Mouse (Mus musculus) lung, postnatal 0 days (tissue): ENCODE results near the gene Sergef. TPM values are rescaled to one million over a fixed set of nuclear protein-coding genes. Genes with fewer than 3 reads are reported as not detected.

ENCODE experiments used
- ATAC-seq: fragments of 200-750 bp; cut with Nextera tagmentation; 2 replicates; pipeline ENCODE4 v1.8.0; 2017; ENCODE audit warnings: moderate library complexity
- DNase-seq: peaks from one replicate; pipeline ENCODE4 v3.0.0-alpha.2; 2016; ENCODE audit warnings: low spot score
- H3K27ac ChIP-seq: fragments of 300-500 bp; sonication (generic); 2 replicates; pipeline ENCODE4 v1.5.1; 2014; ENCODE audit warnings: antibody characterized with exemption, mild to moderate bottlenecking, low read length, mixed read lengths
- H3K27me3 ChIP-seq: fragments of 300-500 bp; sonication (generic); replicated peaks from 2 replicates; pipeline ENCODE4 v1.6.1; 2014; ENCODE audit warnings: low read length, mixed read lengths; ENCODE audit not compliant: insufficient read depth
- H3K36me3 ChIP-seq: fragments of 300-500 bp; sonication (generic); 2 replicates; pipeline ENCODE4 v1.6.1; 2014; ENCODE audit warnings: low read length, mixed read lengths; ENCODE audit not compliant: insufficient read depth
- H3K4me1 ChIP-seq: fragments of 300-500 bp; sonication (generic); 2 replicates; pipeline ENCODE4 v1.6.1; 2014; ENCODE audit warnings: antibody characterized with exemption, low read depth, low read length, mixed read lengths; ENCODE audit not compliant: insufficient read depth
- H3K4me2 ChIP-seq: fragments of 300-500 bp; sonication (generic); replicated peaks from 2 replicates; pipeline ENCODE4 v1.6.1; 2014; ENCODE audit warnings: low read depth, mild to moderate bottlenecking, low read length, moderate library complexity, mixed read lengths
- H3K4me3 ChIP-seq: fragments of 300-500 bp; sonication (generic); 2 replicates; pipeline ENCODE4 v1.5.1; 2014; ENCODE audit warnings: low read depth, low read length
- H3K9ac ChIP-seq: fragments of 300-500 bp; sonication (generic); replicated peaks from 2 replicates; pipeline ENCODE4 v1.6.1; 2014; ENCODE audit warnings: low read depth, mild to moderate bottlenecking
- H3K9me3 ChIP-seq: fragments of 300-500 bp; sonication (generic); 2 replicates; pipeline ENCODE4 v1.6.1; 2016; ENCODE audit warnings: low read length, mixed read lengths
- CTCF ChIP-seq: IDR thresholded peaks from 2 replicates; pipeline ENCODE4 v1.5.1; 2016; ENCODE audit warnings: antibody characterized with exemption, mild to moderate bottlenecking
- EP300 ChIP-seq: IDR thresholded peaks from 2 replicates; pipeline ENCODE4 v1.6.1; 2016; ENCODE audit warnings: antibody characterized with exemption, mild to moderate bottlenecking, control low read depth
- WGBS: fragments of 180-500 bp; shearing (Covaris S2); extraction: QIAGEN DNeasy Blood & Tissue Kit; methylation state at CpG from one replicate; pipeline ENCODE4 v1.1.7; 2014; 5-methylcytosine and 5-hydroxymethylcytosine counted together
- polyA plus RNA-seq: library from polyadenylated mRNA; unstranded; fragments of >200 nt; fragmentation: Nextera tagmentation; extraction: Ambion mirVana; gene quantifications from 2 replicates; pipeline ENCODE4 v1.2.1, GENCODE M21; 2015

Sergef gene
- polyA plus RNA-seq, 1 experiment from 2014 or later, result 7.2 TPM

DNA sequence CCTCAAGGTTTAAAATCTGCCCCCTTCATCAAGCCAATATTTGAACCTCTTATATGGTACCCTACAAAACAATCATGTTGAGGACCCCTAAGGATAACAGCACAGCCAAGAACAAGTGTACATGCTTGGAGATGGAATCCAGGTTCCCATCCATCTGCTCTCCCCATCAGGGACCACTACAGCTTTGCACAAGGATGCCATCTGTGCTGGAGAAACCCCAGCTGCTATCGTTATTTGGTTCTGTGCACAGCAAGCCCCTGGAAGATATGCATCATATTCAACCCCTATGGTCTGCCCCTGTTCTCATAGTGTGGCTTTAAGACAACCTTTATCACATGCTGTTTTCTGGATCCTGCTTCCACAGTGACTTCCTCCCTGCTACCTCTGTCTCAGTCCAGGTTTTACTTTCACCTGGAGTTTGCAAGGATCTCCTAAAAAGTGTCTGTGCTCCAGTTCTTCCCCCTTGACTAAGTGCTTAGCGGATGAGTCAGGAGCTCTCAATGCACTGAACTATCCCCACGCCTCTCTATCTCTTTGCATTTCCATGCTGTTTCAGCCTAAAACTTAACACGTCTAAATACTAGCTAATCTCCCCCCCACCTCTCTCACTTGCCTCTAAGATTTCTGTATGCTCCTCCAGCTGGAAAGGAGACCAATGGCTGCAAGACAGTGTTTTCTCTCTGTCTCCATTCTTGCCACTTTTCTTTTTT lies 9.0 kb upstream of the Sergef start:
- Histone ChIP-seq H3K9me3 (no peaks in the 10 kb centered on the region), H3K4me2 (no peak overlapping the region), H3K4me1 (no peaks in the 10 kb centered on the region), H3K27ac (no peak overlapping the region), H3K27me3 (no peaks in the 10 kb centered on the region), H3K36me3 (no peaks in the 10 kb centered on the region), H3K4me3 (no peak overlapping the region), H3K9ac (no peak overlapping the region)
- DNase-seq (no peak), ATAC-seq (no peak)
- WGBS, result 64% methylated on average over 4 of the region's 4 CpGs
- TF ChIP-seq EP300 (no peak), CTCF (no peak)

DNA sequence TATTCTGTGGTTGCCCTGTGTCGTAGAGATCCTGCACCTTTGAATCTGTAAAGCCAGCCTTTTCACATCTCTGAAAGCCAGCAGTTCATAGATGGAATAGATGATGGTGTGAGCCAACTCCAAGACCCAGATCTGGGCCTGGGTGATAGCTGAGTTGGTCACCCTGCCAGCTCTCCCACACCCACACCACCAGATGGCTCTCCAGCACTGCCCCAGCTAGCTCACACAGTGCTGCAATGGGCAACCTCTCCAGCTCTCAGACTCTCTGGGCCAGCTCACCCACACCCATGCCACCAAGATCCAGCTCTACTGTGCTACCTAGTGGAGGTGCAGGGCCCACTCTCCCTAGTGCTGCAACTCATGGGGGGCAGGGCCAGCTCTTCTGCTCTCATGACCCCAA lies 3.6 kb upstream of the Sergef start:
- Histone ChIP-seq H3K9ac (no peak overlapping the region), H3K4me2 (no peak overlapping the region), H3K27me3 (no peaks in the 10 kb centered on the region), H3K27ac (no peak overlapping the region), H3K36me3 (no peaks in the 10 kb centered on the region), H3K4me1 (0 out of 2 replicates have a peak, but pooled peaks cover 7% of the 10 kb centered on the region), H3K4me3 (no peak overlapping the region), H3K9me3 (no peaks in the 10 kb centered on the region)
- no peak; the same call in 1 of the 2 replicates for TF ChIP-seq CTCF
- TF ChIP-seq EP300, result no peak
- 79% methylated on average over 1 of the region's 1 CpGs for WGBS
- ATAC-seq (no peak), DNase-seq (no peak)

GRCm38 (mm10) chr7:46640062-46640461 lies 455 bp upstream of the Sergef start:
- Histone ChIP-seq H3K9ac (no peak overlapping the region), H3K27ac (no peak overlapping the region), H3K4me3 (peak overlapping the region; percentile 64), H3K27me3 (no peaks in the 10 kb centered on the region), H3K9me3 (no peaks in the 10 kb centered on the region), H3K36me3 (no peaks in the 10 kb centered on the region), H3K4me1 (0 out of 2 replicates have a peak, but pooled peaks cover 7% of the 10 kb centered on the region), H3K4me2 (peak overlapping the region; percentile 98)
- 13% methylated on average over 17 of the region's 17 CpGs for WGBS
- TF ChIP-seq CTCF (no peak), EP300 (no peak)
- DNase-seq (no peak), ATAC-seq (no peak)

DNA sequence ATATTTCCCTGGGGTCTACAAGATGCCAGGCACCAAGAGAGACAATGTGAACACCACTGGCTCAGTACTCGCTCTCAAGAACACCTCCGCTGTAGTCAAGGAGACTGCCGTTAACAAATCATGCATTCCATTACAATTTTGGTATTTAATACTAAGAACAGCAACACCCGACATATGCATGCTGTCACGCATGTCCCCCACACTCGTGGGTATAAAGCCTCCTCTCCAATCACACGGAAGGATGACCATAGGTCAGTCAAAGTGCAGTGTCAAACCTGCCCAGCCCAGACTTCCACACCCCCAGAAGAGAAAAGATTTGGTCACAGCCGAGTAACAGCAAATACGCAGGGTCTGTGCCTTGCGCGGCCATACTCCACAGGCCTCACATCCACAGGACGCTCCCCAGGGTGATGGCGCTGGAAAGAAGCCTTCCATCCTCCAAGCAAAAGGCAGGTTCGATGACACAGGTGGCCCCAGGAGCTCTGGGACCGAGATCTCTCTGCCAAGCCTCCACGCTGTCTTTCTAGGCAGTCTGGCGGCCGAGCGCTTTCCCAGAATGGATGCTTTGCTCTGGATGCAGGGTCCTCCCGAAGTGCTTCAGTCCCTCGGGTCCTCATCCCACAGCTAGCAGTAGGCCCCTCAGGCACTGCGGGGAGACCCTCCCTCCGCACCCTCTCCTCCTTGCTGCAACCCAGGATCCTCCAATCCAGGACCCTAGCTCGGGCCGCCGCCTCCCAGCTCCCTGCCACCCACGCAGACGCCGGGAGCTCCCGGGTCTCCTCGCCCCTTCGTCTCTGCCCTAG lies 517 bp downstream of the Sergef start:
- WGBS, result 6% methylated on average over 31 of the region's 32 CpGs
- peak overlapping the region; percentile 44; the same call in 1 of the 2 replicates for H3K9ac ChIP-seq
- DNase-seq (peak; percentile 5), ATAC-seq (0 out of 2 replicates have a peak, but pooled peaks have one; percentile 1)
- no peaks in the 10 kb centered on the region for H3K36me3 ChIP-seq
- H3K27me3 ChIP-seq, result no peaks in the 10 kb centered on the region
- 0 out of 2 replicates have a peak overlapping the region, but pooled peaks have one; percentile 26 for H3K27ac ChIP-seq
- peak overlapping the region; percentile 64 for H3K4me3 ChIP-seq
- 0 out of 2 replicates have a peak, but pooled peaks cover 7% of the 10 kb centered on the region for H3K4me1 ChIP-seq
- peak overlapping the region; percentile 98 for H3K4me2 ChIP-seq
- H3K9me3 ChIP-seq, result no peaks in the 10 kb centered on the region
- no peak for TF ChIP-seq EP300
- TF ChIP-seq CTCF, result no peak

DNA sequence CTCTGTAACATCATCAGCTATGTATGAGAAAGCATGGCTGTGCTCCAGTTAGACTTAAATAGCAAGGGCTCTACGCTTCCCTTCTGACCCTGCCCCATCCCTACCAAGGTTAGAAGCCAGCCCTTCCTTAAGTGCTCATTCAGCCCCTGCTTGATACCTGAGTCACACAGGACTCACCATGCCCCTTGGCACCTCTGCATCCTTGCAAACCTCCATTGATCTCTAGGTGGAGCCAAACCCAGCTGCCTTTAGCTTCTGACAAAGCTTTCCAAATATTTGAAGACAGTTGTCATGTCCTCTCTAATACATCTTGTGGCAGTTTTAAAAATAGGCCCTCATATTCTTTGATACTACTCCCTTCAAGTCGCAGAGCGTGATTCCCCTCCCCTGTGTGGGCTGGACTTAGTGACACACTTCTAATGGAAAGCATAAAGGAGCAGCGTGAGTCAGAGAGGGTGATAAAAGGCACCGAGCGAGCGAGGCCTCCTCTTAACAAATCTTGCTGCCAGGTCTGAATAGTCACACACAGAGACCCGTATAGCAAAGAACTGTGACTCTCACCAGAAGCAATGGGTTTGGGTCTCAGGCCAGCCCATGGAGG lies 11.1 kb downstream of the Sergef start:
- H3K27me3 ChIP-seq, result no peaks in the 10 kb centered on the region
- H3K36me3 ChIP-seq, result no peaks in the 10 kb centered on the region
- H3K4me1 ChIP-seq, result no peaks in the 10 kb centered on the region
- no peak overlapping the region for H3K9ac ChIP-seq
- H3K9me3 ChIP-seq, result no peaks in the 10 kb centered on the region
- WGBS, result 51% methylated on average over 8 of the region's 8 CpGs
- peak; percentile 42 for DNase-seq
- no peak overlapping the region for H3K27ac ChIP-seq
- no peak for TF ChIP-seq EP300
- TF ChIP-seq CTCF, result 0 out of 2 replicates have a peak, but pooled peaks have one; percentile 9
- no peak overlapping the region for H3K4me3 ChIP-seq
- H3K4me2 ChIP-seq, result no peak overlapping the region
- ATAC-seq, result peak; percentile 54

DNA sequence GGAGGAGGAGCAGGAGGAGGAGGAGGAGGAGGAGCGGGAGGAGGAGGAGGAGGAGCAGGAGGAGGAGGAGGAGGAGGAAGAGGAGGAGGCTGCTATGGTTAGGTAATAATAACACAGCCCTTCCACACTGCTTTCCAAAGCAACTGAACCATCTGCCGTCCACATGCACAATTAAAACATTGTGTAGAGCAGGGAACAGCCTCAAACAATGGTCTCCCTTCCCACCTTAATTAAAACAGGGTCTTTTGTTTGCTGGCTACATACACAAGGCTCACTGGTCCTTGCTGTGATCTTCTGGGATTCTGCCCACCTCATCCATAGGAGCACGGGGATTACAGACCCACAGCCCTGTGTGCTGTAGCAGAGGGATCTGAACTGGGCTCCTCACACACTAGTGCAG lies 15.6 kb downstream of the Sergef start:
- 69% methylated on average over 2 of the region's 3 CpGs for WGBS
- Histone ChIP-seq H3K4me1 (no peaks in the 10 kb centered on the region), H3K27ac (no peak overlapping the region), H3K9me3 (no peaks in the 10 kb centered on the region), H3K27me3 (no peaks in the 10 kb centered on the region), H3K4me3 (no peak overlapping the region), H3K4me2 (no peak overlapping the region), H3K9ac (no peak overlapping the region), H3K36me3 (no peaks in the 10 kb centered on the region)
- DNase-seq, result no peak
- TF ChIP-seq CTCF (no peak), EP300 (no peak)
- no peak for ATAC-seq
